Mouse (Mus musculus): ENCODE measurements around the gene Megf11.

Megf11 gene

DNA sequence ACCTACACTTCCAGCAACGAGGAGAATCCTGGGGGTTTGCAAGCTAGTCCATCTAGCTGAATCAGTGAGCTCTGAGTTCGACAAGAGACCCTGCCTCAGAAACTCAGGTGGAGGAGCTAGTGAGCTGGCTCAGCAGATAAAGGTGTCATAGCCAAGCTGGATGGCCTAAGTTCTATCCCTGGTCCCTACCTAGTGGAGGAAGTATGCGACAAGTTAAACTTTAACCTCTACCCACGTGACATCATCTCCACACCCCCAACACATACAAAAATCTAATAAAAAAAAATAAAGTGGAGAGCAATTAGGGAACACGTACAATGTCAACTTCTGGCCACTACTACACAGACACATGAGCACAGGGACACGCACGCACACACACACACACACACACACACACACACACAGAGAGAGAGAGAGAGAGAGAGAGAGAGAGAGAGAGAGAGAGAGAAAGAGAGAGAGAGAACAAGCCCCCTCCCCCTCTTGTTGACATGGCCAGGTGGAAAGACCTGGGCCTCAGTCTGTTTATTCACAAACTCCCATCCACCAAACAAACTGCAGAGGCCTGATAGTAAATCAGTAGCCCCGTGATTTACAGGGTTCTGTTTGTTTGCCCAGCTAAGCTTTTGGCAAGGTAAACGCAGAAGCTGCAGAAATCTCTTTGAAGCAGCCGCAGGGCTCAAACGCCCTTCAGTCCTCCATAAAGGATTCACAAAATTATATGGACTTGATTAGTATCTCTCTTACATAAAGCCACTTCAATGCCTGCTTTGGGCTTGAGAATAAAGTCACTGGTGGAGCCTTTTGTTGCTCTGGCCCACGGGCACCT, 134.7 kb downstream of the Megf11 start:
- no peak for DNase-seq (ENCODE audit: low read depth, low spot score)

- DNase-seq (ENCODE audit: low read depth, low spot score) = no peak
Observed at GRCm38 (mm10) chr9:64520747-64521283, 135.4 kb downstream of the Megf11 start.

GRCm38 (mm10) chr9:64523264-64524045, 138.0 kb downstream of the Megf11 start:
- DNase-seq (ENCODE audit: low read depth, low spot score) = no peak

- DNase-seq (ENCODE audit: low read depth, low spot score) = no peak
Observed at GRCm38 (mm10) chr9:64528061-64528460, 142.6 kb downstream of the Megf11 start.

DNA sequence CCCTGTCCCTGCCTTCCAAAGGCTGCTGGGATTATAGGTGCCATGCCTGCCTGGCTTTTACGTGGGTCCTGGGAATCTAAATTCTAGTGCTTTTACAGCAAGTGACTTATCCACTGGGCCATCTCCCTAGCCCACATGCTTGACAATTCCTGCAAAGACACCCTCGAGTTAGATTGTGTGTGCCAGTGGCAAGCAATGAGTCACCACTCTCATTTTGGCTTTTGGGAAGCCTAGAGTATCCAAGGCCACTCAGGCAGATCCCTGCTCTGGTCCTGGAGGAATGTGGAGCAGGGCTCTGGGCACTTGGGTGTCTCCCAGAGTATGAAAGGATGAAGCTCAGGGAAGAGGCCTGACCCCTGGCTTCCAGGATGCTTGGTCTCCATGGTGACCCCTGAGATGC, 143.2 kb downstream of the Megf11 start:
- DNase-seq (ENCODE audit: low read depth, low spot score) = no peak

GRCm38 (mm10) chr9:64531935-64532334, 146.5 kb downstream of the Megf11 start:
- no peak for DNase-seq (ENCODE audit: low read depth, low spot score)

DNA sequence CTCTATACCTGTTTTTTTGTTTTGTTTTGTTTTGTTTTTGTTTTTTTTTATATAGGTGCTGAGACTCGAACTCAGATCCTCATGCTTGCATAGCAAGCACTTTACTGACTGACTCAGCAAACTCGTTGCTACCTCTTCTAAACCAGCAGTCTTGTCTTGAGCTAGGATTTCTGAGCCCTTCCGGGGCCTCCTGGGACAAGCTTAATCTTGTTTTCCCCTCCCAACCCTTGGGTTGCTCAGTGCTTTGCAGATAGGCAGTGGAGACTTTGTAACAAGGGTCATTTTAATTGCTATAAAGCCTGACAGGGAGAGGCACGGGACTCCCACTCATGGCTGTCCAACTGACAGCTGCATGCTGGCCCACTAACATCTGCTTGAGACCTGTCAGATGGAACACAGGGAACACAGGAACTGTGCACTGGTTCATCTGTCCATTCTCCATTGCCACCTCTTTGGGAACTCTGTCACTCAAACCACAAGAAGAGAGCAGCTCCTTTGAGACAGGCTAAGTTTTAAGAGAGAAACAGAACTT, 147.4 kb downstream of the Megf11 start:
- no peak for DNase-seq (ENCODE audit: low read depth, low spot score)

DNA sequence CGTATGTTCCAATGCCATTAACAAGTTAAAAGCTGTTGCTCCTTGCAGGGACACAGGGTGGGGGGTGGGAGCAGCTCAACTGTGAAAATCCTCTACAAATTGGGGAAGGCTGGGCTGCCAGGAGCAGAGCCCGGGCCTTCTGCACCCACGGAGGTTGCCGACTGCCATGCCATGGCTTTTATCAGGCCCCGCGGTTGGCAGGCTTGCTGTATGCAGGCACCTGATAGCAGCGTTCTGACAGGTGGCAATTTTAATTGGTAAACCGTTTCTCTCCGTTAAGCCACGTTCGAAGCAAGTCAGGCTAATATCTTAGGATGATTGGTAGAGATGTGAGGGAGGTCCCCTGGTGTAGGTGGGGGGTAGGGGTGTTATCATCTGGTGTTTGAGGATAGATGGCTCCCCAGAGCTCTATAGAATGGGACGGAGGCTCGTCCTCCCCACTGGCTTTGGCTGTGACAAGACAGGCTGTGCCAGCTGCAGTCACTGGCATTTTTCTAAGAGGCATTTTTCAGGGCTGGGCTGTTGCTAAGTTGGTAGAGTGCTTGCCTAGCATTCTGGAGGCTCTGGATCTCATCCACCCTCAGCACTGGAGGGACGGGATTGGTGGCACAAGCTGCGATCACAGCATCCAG, 148.2 kb downstream of the Megf11 start:
- no peak for DNase-seq (ENCODE audit: low read depth, low spot score)

GRCm38 (mm10) chr9:64534313-64534712, 148.9 kb downstream of the Megf11 start:
- DNase-seq (ENCODE audit: low read depth, low spot score) = no peak

GRCm38 (mm10) chr9:64534856-64535539, 149.6 kb downstream of the Megf11 start:
- no peak for DNase-seq (ENCODE audit: low read depth, low spot score)

DNA sequence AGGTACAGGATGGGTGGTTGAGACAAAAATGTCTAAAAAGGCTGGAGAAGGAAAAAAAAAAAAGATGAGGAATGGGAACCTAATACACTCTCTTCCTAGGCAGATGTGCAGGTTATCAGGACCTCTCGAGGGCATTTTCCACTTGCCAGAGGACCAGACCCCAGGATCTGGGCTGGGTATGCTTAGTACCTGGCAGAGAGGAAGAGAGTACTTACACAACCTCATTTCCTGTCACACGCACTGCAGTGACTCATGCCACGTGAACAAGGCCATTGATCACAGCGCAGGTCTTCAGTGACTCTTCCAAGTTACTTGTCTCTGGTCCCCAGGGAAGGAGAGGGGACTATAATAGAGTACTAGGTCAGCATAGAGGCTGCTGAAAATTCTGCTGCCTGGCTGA, 152.4 kb downstream of the Megf11 start:
- DNase-seq (ENCODE audit: low read depth, low spot score) = no peak

- no peak for DNase-seq (ENCODE audit: low read depth, low spot score)
Observed at GRCm38 (mm10) chr9:64542246-64542645, 156.8 kb downstream of the Megf11 start.

- DNase-seq (ENCODE audit: low read depth, low spot score) = no peak
Observed at GRCm38 (mm10) chr9:64543125-64543524, 157.7 kb downstream of the Megf11 start.

DNA sequence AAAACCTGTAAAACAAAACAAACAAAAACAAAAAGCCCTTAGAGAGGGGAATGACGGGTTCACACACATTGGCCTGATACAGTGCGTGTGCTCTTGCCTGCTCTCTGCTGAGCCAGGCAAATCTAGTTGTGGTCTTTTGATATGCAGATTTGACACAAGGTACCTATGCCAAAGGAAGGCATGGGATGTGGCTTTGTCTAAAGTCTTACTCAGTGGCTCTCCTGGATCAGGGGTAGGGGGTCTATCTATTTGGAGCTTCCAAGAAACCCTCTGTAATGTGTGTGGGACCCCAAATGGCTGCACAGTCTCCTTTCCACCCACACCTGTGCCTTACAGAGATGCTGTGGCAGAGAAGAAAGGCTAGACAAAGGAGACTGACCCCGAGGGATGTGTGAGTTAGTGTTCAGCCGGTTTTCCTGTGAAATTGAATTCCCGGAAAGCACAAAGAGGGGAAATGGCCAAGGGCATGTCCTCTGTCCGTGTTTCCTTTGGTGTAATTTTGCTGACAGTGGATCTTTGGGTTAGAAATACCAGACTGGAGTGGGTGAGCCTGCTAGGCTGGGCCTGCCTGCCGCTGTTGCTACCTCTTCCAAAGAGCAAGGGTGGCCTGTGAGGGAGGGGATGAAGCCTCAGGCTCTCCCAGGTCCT, 161.0 kb downstream of the Megf11 start:
- no peak for DNase-seq (ENCODE audit: low read depth, low spot score)

DNA sequence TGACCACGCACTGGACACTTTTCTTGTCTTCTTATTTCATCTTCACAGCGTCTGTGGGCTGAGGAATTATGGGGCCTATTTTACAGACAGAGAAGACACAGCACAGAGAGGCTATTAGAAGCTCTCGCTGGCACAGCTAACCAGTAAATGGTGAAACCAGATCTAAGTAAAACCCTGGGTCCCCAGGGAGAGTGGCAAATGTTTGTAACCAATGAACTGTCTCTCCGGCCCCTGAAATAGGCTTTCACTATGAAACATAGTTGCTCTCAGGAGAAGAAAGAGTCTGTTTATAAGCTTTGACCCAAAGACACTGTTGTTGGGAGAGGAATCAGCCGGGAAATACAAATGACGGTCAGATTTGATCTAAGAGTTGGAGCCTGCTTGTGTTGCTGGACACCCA, 162.9 kb downstream of the Megf11 start:
- no peak for DNase-seq (ENCODE audit: low read depth, low spot score)

DNA sequence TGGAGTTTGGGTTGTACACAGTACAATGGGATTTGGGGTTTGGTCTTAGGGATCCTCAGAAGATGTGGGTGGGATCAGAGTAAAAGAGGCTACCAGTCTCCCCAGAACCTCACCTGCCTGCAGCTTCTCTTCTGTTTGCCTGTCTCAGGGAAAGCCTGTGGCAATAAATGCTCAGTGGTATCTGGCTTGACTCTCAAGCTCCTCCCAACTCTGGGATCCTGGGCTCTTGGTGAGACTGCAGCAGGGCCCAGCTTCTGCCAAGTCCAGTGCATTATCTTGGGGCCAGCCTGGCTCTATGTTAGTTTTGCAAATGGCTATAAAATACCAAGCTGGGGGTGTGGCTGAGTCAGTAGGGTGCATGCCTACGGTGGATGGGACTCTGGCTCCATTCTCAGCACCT, 165.9 kb downstream of the Megf11 start:
- no peak for DNase-seq (ENCODE audit: low read depth, low spot score)

GRCm38 (mm10) chr9:64552046-64552445, 166.6 kb downstream of the Megf11 start:
- DNase-seq (ENCODE audit: low read depth, low spot score) = no peak

DNA sequence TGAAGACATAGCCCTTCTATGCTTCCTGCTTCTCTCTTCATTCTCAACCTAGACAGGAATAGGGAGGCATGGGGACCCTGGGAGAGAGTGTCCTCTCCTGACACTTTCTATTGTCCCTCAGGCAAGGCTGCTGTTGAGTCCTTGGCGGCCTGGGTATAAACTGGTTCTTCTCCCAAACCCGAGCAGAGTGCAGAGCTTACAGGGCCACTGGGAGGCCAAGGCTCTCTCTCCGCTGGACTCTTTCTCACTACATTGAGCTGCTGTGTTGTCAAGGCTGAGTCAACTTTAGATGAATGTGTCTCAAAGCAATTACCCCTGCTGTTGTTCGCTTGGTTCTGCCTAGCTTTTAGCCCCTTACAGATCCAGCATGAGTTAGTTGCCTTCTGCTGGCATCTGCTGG, 168.0 kb downstream of the Megf11 start:
- DNase-seq (ENCODE audit: low read depth, low spot score) = no peak

GRCm38 (mm10) chr9:64555620-64556019, 170.2 kb downstream of the Megf11 start:
- DNase-seq (ENCODE audit: low read depth, low spot score) = no peak

DNA sequence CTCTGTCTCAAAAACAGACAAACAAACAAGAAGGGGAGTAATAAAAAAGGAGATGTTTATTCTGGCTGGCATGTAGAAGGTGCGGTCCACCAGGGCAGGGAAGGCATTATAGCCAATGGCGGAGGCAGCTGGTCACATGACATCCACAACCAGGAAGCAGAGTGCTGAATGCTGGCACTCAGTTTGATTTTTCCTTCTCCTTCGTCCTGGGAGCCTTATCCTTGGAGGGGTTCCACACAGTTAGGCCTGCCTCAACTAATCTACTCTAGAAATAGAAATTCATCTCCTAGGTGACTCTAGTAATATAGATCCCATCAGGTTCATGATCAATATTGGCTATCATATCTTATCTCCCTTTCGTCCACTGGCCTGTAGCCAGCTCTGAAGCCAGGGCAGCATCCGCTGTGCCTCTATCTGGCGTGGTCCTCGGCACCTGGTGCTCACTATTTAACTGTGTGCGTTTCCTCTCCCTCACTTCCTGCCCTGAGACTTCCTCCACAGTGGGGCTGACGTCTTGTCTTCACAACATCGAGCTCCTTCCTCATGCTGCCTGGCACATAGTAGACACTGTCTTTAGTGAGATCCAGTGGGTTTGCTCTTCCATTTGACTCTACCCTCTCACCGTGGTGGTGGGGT, 171.8 kb downstream of the Megf11 start:
- DNase-seq (ENCODE audit: low read depth, low spot score) = no peak

Measured in embryo, embryonic 11.5 days (tissue).